Mouse (Mus musculus): ENCODE measurements around the gene Snapc2. TPM values are rescaled to one million over a fixed set of nuclear protein-coding genes. Genes with fewer than 3 reads are reported as not detected.
A peak's percentile ranks its signal among the peaks of the same experiment; 100 is the strongest.

Gene Snapc2
- 61.9 and 63.6 TPM in 2 replicates for polyA plus RNA-seq (2014; fragmentation: Nextera tagmentation; extraction: Ambion mirVana)

- Histone ChIP-seq H3K27me3 (ENCODE audit: control insufficient read depth, insufficient read depth, low read length) (no peaks in the 10 kb centered on the region), H3K9me3 (ENCODE audit: control insufficient read depth, low read length) (no peaks in the 10 kb centered on the region), H3K27ac (ENCODE audit: low read depth, low read length) (peak within 1 kb of the TSS; percentile 87), H3K36me3 (ENCODE audit: control insufficient read depth, insufficient read depth, low read length) (peaks cover 30% of the 10 kb centered on the region), H3K4me2 (replicated peaks; ENCODE audit: low read depth, low read length) (peak within 1 kb of the TSS; percentile 58), H3K9ac (ENCODE audit: low read depth, low read length) (peak within 1 kb of the TSS; percentile 88), H3K4me1 (ENCODE audit: control insufficient read depth, insufficient read depth, low read length) (peaks cover 21% of the 10 kb centered on the region), H3K4me3 (ENCODE audit: low read length) (peak within 1 kb of the TSS; percentile 91)
- under 1% methylated on average over 69 of the region's 69 CpGs for WGBS
- peak; percentile 89 for ATAC-seq (ENCODE audit: low FRiP score, low TSS enrichment)
Measured at GRCm38 (mm10) chr8:4252934-4253841, at the start of gene Snapc2. TSS of gene Snapc2 (plus strand) at chr8:4253080.

- H3K9me3 ChIP-seq (ENCODE audit: control insufficient read depth, low read length) = no peaks in the 10 kb centered on the region
- H3K4me2 ChIP-seq (replicated peaks; ENCODE audit: low read depth, low read length) = peak overlapping the region; percentile 38
- peak; percentile 30 for ATAC-seq (ENCODE audit: low FRiP score, low TSS enrichment)
- peaks cover 23% of the 10 kb centered on the region for H3K27me3 ChIP-seq (ENCODE audit: control insufficient read depth, insufficient read depth, low read length)
- H3K4me3 ChIP-seq (ENCODE audit: low read length) = peak overlapping the region; percentile 21
- H3K27ac ChIP-seq (ENCODE audit: low read depth, low read length) = no peak overlapping the region
- peaks cover 8% of the 10 kb centered on the region; the same call in 1 of the 2 replicates for H3K4me1 ChIP-seq (ENCODE audit: control insufficient read depth, insufficient read depth, low read length)
- WGBS = 14% methylated on average over 38 of the region's 38 CpGs
- peaks cover 3% of the 10 kb centered on the region; the same call in 1 of the 2 replicates for H3K36me3 ChIP-seq (ENCODE audit: control insufficient read depth, insufficient read depth, low read length)
- H3K9ac ChIP-seq (ENCODE audit: low read depth, low read length) = peak overlapping the region; percentile 47; the same call in 1 of the 2 replicates
Measured at GRCm38 (mm10) chr8:4205246-4206123, 47.4 kb upstream of the Snapc2 start.

GRCm38 (mm10) chr8:4206182-4207015 lies 46.5 kb upstream of the Snapc2 start:
- H3K9ac ChIP-seq (ENCODE audit: low read depth, low read length) = peak overlapping the region; percentile 47
- peaks cover 23% of the 10 kb centered on the region for H3K27me3 ChIP-seq (ENCODE audit: control insufficient read depth, insufficient read depth, low read length)
- peaks cover 8% of the 10 kb centered on the region; the same call in 1 of the 2 replicates for H3K4me1 ChIP-seq (ENCODE audit: control insufficient read depth, insufficient read depth, low read length)
- peak overlapping the region; percentile 38 for H3K4me2 ChIP-seq (replicated peaks; ENCODE audit: low read depth, low read length)
- WGBS = 12% methylated on average over 42 of the region's 44 CpGs
- no peaks in the 10 kb centered on the region for H3K9me3 ChIP-seq (ENCODE audit: control insufficient read depth, low read length)
- peak overlapping the region; percentile 21 for H3K4me3 ChIP-seq (ENCODE audit: low read length)
- H3K27ac ChIP-seq (ENCODE audit: low read depth, low read length) = no peak overlapping the region
- H3K36me3 ChIP-seq (ENCODE audit: control insufficient read depth, insufficient read depth, low read length) = peaks cover 3% of the 10 kb centered on the region; the same call in 1 of the 2 replicates
- ATAC-seq (ENCODE audit: low FRiP score, low TSS enrichment) = peak; percentile 32; the same call in 1 of the 2 replicates

GRCm38 (mm10) chr8:4207016-4207350 lies 45.9 kb upstream of the Snapc2 start:
- Histone ChIP-seq H3K4me1 (ENCODE audit: control insufficient read depth, insufficient read depth, low read length) (peaks cover 8% of the 10 kb centered on the region; the same call in 1 of the 2 replicates), H3K4me2 (replicated peaks; ENCODE audit: low read depth, low read length) (peak overlapping the region; percentile 38; the same call in 1 of the 2 replicates), H3K4me3 (ENCODE audit: low read length) (no peak overlapping the region), H3K27ac (ENCODE audit: low read depth, low read length) (no peak overlapping the region), H3K36me3 (ENCODE audit: control insufficient read depth, insufficient read depth, low read length) (peaks cover 3% of the 10 kb centered on the region; the same call in 1 of the 2 replicates), H3K9ac (ENCODE audit: low read depth, low read length) (no peak overlapping the region; the same call in 1 of the 2 replicates), H3K27me3 (ENCODE audit: control insufficient read depth, insufficient read depth, low read length) (peaks cover 23% of the 10 kb centered on the region), H3K9me3 (ENCODE audit: control insufficient read depth, low read length) (no peaks in the 10 kb centered on the region)
- 66% methylated on average over 2 of the region's 2 CpGs for WGBS
- no peak for ATAC-seq (ENCODE audit: low FRiP score, low TSS enrichment)

GRCm38 (mm10) chr8:4211097-4211496 lies 41.8 kb upstream of the Snapc2 start:
- H3K36me3 ChIP-seq (ENCODE audit: control insufficient read depth, insufficient read depth, low read length) = no peaks in the 10 kb centered on the region
- WGBS = 86% methylated on average over 6 of the region's 6 CpGs
- peaks cover 13% of the 10 kb centered on the region; the same call in 1 of the 2 replicates for H3K4me1 ChIP-seq (ENCODE audit: control insufficient read depth, insufficient read depth, low read length)
- H3K9me3 ChIP-seq (ENCODE audit: control insufficient read depth, low read length) = no peaks in the 10 kb centered on the region
- H3K4me3 ChIP-seq (ENCODE audit: low read length) = no peak overlapping the region
- no peak overlapping the region for H3K4me2 ChIP-seq (replicated peaks; ENCODE audit: low read depth, low read length)
- no peak for ATAC-seq (ENCODE audit: low FRiP score, low TSS enrichment)
- H3K27me3 ChIP-seq (ENCODE audit: control insufficient read depth, insufficient read depth, low read length) = peaks cover 25% of the 10 kb centered on the region
- H3K27ac ChIP-seq (ENCODE audit: low read depth, low read length) = no peak overlapping the region
- H3K9ac ChIP-seq (ENCODE audit: low read depth, low read length) = no peak overlapping the region

GRCm38 (mm10) chr8:4212809-4213209 lies 40.1 kb upstream of the Snapc2 start:
- Histone ChIP-seq H3K27me3 (ENCODE audit: control insufficient read depth, insufficient read depth, low read length) (peaks cover 32% of the 10 kb centered on the region), H3K4me1 (ENCODE audit: control insufficient read depth, insufficient read depth, low read length) (peaks cover 7% of the 10 kb centered on the region; the same call in 1 of the 2 replicates), H3K4me2 (replicated peaks; ENCODE audit: low read depth, low read length) (peak overlapping the region; percentile 53), H3K9ac (ENCODE audit: low read depth, low read length) (peak overlapping the region; percentile 19), H3K36me3 (ENCODE audit: control insufficient read depth, insufficient read depth, low read length) (no peaks in the 10 kb centered on the region), H3K27ac (ENCODE audit: low read depth, low read length) (no peak overlapping the region), H3K9me3 (ENCODE audit: control insufficient read depth, low read length) (no peaks in the 10 kb centered on the region), H3K4me3 (ENCODE audit: low read length) (peak overlapping the region; percentile 34)
- WGBS = under 1% methylated on average over 25 of the region's 25 CpGs
- ATAC-seq (ENCODE audit: low FRiP score, low TSS enrichment) = peak; percentile 11

- H3K4me1 ChIP-seq (ENCODE audit: control insufficient read depth, insufficient read depth, low read length) = peaks cover 7% of the 10 kb centered on the region; the same call in 1 of the 2 replicates
- peak overlapping the region; percentile 34 for H3K4me3 ChIP-seq (ENCODE audit: low read length)
- peak; percentile 33 for ATAC-seq (ENCODE audit: low FRiP score, low TSS enrichment)
- H3K9me3 ChIP-seq (ENCODE audit: control insufficient read depth, low read length) = no peaks in the 10 kb centered on the region
- peak overlapping the region; percentile 19; the same call in 1 of the 2 replicates for H3K9ac ChIP-seq (ENCODE audit: low read depth, low read length)
- H3K36me3 ChIP-seq (ENCODE audit: control insufficient read depth, insufficient read depth, low read length) = no peaks in the 10 kb centered on the region
- H3K27ac ChIP-seq (ENCODE audit: low read depth, low read length) = no peak overlapping the region
- H3K27me3 ChIP-seq (ENCODE audit: control insufficient read depth, insufficient read depth, low read length) = peaks cover 37% of the 10 kb centered on the region
- 4% methylated on average over 18 of the region's 18 CpGs for WGBS
- peak overlapping the region; percentile 53 for H3K4me2 ChIP-seq (replicated peaks; ENCODE audit: low read depth, low read length)
Measured at GRCm38 (mm10) chr8:4213210-4214005, 39.5 kb upstream of the Snapc2 start.

Data from kidney, embryonic 14.5 days (tissue).